Mouse (Mus musculus): Measurements from ENCODE around the gene Dpm2.

DNA sequence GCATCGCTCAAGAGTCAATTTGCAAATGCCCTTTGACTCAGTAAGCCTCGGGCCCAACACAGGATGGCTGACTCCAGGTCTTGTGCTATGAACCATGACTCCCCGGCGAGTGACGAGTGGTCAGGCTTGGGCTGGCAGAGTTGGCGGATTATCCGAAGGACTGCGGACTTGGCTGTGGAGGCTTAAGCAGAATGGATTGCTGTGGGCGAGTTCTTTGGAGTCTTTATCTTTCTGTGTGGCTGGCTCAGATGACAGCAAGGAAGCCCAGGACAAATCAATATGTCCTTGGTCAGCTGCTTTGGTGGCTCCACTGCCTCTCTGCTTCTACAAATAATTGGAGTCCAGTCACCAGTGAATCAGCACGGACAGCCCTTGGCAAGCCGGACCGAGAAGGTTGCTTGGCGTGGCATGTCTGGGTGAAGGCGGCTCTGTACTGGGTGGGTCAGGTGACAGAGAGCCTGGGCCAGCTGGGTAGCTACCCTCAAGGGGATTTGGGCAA lies 43.1 kb upstream of the Dpm2 start:
- TF ChIP-seq POLR2A (IDR thresholded peaks at IDR 0.05; ENCODE audit: borderline replicate concordance, control insufficient read depth, low read depth, low read length) (no peak), CTCF (IDR thresholded peaks at IDR 0.05; ENCODE audit: control insufficient read depth, insufficient read depth, low read length) (no peak)

Data from bone marrow, adult 2 months (tissue).